Mouse (Mus musculus) mouse embryonic stem cell (cell line): ENCODE data around the gene Gm35549.

ENCODE experiments used
- in situ Hi-C, 2 experiments: fragments of 300-500 bp; cut with MboI; formaldehyde crosslinking; loops; 1 replicate in 1 of 2; 3 replicates in 1 of 2; pipeline ENCODE4 v1.14.3; 2019 to 2020; ENCODE audit warnings: low sequenced_read_pairs in 2 of 2, low pct_unique_long_range_greater_than_20kb in 1 of 2, mixed read lengths in 1 of 2; ENCODE audit not compliant: unreplicated experiment in 1 of 2

Gm35549 gene

DNA sequence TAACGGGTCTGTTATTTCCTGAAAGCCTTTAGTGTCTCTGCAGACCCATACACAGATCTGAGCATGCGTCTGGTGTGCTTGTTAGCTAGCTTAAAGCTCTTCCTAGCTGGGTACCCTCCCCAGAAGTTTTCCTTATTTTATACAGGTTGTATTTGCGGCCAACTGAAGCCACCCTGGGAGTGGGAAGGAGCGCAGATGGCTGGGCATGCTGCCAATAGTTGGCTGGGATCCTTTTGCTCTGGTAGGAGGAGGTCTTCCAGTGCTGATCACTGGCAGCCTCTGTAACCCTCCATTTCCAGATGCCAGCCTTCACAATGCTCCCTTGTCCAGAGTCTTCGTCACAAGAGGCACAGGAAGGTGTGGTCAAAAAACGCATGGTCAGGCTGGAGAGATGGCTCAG lies 7.0 kb downstream of the Gm35549 start:
- in situ Hi-C loops: no loop called here

DNA sequence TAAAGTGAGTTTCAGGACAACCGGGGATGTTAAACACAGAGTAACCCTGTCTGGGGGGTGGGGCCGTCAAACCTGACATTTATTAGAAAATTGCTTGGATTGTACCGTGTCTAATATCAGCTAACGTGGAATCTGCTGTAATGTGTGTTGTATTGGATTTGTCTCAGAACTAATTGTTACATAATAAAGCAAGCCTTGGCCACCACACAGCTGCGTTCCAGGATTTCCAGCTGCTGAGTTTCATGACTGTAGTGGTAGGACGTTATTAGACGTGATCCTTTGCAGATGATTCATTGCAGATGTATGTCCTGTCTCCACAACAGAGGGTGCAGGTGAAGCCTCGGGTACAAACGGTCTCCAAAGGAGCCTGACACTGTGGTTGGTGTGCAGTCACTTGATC lies 7.7 kb downstream of the Gm35549 start:
- in situ Hi-C loops: no loop called here

DNA sequence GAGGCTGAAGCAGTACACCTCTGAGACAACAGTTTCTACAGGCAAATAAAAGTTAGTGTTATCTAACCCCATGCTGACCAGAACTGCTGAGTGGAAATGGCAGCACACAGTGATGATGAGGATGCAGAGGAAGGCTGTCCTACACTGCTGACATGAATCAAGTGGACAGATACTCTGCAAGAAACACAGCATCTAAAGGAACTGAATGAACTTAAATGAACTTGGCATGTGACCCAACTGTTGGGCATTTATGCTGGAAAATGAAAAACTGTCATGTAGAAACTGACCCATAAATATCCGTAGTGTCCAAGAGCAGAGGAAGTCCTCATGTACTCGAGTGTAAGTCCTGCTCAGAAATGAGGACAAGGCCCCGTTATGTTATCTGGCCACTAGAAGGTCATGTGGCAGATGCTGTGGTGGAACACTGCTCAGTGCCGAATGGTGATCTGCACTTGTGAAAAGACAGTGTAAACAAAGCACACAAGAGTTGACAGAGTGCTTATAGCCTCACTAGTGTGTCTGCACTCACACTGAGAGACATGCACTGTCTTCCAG lies 13.9 kb downstream of the Gm35549 start:
- in situ Hi-C loops: no loop called here

DNA sequence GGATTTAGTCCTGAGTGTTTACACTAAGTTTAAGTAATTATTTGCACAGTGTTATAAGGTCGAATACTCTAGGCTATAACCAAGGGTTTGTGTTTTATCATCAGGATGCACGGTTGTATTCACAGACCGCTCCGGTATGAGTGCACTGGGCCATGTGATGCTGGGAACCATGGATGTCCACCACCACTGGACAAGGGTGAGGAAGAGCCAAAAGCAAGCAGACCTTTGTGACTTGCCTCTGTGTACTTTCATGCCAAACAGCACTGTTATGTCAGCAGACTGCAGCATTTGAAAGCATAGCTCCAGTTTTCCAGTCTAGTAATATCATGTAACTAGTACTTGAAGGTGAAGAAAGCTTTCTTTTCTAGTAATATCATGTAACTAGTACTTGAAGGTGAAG lies 17.1 kb downstream of the Gm35549 start:
- in situ Hi-C loops: no loop called here

DNA sequence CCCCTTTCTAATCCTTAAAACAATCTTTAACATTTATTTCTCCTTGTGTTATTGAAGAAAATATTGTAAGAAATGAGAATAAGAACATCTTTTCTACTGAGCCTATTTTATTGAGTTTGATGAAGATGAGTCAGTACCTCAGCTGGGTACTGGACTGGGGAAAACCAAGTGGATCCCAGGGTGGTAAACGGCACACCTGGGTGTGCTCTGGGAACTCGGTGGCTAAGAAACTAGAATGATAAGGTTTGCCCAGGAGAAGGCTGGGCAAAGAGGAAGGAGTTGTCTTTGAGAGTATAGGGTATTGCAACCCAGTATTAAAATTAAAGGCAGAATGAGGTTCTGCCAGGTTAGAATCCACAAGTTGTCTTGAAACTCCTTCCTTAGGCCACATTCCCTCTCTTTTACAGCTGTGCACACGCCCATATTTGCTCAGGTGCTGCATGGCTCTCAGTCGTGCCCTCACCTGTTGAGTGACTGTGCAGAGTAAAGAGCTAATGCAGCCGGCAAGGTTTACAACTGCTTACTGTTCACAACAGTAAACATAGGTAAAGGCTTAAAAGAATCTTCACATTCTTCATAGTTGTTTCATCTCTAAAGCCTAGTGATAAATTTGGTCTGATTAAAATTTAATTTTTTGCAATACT lies 20.3 kb downstream of the Gm35549 start:
- in situ Hi-C loops: no loop called here

DNA sequence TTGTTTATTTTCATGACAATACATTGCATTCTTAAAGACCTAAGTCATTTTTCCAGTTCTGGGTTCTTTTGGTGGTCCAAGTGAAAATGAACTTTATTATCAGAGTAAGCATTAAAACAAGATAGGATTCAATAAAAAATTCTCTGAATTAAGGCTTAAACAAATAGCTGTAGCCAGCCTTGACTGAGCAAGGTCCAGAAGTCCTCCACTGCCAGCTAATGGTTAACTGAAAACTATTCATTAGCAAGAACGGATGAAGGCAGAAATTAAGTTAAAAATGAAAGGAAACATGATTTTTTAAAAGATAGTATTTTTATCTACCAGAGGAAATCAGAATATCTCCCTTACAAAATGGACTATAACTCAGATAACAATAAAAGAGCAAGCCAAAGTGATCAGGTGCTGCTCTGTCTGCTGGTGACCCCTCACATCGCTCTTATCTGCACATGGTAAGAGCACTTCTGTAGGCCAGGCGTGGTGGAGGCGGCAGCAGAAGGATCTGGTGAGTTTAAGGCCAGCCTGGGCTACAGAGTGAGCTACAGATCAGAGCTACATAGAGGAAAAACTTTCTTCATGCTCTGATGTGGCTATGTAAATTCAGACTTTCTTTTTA lies 28.5 kb downstream of the Gm35549 start:
- in situ Hi-C loops: no loop called here

DNA sequence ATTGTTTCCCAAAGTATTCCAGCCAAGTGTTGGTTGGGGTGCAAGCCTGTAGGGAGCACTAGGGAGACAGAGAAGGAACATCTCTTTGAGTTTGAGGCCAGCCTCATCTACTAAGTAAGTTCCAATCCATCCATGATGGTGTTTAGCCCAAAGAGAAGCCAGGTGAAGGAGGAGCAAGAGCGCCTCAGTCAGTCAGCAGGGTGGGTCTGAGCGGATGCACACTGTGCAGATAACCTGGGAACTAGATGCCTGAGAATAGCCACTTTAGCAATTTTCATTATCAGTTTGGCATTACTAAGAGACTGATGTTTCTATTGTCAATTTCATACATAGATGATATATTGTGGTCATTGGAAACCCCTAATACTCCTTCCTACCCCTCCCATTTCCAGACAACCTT lies 29.1 kb downstream of the Gm35549 start:
- in situ Hi-C loops: no loop called here

DNA sequence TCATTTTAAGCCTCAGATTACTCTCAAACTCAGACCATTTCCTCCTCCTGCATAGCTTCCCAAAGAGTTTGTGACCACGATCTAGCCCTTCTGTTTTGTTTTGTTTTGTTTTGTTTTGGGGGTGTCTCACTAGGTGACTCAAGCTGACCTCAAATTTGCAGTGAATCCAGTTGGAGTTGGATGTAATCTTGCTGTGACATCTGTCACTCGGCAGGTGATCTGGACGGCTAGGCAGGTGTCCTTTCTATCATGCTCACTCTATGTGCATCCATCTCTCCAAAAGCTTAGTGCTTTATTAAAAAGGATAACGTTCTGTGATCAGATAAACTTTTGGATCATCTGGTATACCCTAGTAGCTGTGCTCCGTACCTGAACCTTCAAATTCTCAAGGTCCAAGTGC lies 31.4 kb downstream of the Gm35549 start:
- in situ Hi-C loops: no loop called here

DNA sequence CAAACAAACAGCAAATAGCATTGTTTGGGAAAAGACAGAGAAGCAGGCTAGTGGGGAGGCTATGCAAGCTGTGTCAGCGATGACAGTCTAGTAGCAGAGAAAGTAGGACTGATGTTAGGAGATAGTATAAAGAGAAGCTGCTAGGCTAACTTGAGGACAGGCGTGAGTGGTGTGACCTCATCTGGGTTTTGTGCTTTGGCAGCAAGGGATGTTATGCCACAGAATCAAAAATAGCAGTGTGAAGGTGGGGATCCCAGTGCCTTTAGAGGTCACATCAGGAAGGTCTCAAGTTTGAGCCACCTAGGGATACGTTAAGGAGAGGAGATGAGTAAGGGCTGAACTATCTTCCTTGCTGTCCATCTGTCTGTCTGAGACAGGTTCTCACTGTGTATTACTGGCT lies 33.6 kb downstream of the Gm35549 start:
- in situ Hi-C loops: no loop called here

DNA sequence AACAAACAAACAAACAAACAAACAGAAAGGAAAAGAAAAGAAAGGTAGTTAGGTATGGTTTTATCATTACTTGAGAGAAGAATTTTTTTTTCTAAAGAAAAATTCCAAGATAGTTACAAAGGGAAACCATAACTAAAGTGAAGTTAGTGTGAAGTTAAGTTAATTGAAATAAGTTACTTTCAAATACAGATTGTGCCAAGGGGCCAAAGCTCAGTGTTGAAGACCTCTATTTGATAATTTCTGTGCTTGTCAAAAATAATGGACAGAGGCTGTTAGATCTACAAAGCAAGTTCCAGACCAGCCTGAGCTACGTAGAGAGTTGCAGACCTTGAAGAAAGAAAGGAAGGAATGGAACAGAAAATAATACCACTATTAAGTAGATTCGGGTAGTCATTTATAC lies 36.6 kb downstream of the Gm35549 start:
- in situ Hi-C loops: no loop called here

DNA sequence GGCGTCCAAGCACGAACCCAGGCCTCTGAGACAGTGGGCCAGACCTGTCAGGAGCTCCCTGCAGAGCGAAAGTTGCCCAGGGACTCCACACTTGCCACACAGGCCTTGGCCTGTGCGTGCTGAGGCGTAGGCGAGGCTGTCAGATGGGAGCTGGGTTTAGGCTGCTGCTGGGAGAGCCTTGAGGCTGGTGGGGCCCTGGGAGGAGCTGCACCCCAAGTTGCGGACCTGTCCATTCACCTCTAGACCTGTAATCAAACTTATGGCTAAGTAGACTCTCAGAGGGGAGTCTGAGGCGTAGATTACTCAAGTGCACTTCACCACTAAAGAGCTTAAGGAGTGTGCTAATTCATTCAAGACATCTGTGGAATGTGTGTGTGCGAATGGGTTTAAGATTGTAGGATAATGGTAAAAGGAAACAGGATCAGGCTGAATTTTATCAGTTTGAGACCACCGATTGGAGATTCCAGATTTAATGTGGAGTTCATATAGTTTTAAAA lies 37.9 kb downstream of the Gm35549 start:
- in situ Hi-C loops: no loop called here

DNA sequence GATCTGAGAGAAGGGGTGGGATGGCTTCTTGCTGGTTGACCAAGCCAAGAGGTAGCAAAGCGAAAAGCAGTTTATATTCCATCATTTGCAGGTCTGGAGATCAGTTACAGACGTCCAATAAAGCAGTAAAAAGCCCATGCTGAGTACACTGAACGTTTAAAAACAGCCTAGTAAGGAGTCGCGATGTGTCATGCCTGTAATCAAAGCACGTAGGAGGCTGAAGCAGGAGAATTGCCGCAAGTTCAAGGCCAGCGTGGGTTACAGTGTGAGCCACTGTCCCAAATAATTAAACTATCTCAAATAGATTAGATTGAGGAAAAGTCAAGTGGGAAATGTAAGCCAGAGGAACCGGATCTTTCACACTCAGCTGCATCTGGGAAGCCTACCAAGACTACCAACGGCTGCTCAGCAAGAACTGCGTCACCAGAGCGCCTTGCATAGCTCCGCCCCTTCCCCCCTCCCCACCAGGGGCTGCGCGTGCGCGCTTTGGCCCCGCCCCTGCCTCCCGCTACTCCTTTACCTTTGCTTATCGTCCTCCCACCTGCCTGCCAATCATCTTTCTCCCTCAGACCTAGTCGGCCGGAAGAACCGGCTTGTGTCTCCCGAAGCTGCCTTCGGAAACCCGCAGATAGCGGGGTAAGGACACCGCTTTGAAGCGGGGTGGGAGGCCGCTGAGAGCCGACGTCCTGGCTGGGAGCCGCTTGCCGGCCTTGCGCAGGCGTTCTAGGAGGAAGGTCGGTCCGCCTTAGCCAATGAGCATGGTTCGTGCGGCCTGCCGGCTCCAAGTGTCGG lies 38.6 kb downstream of the Gm35549 start, which contains the start of gene Tcaim:
TSS of gene Tcaim (plus strand) at position 487 of the 792 bp plus-strand sequence.
- in situ Hi-C loops: no loop called here

DNA sequence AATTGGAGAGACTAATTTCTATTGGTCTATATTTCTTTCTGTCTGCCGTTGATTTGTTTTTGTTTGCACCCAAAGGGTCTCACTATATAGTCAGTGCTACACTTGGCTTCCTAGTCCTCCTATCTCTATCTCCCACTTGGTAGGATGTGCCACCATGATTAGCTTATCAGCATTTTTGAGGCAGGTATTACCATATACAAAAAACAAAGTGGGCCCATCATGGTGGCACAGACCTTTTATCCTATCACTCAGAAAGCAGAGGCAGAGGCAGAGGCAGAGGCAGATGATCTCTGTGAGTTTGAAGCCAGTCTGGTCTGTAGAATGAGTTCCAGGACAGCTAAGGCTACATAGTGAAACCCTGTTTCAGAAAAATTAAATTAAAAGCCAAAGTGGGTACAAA lies 57.3 kb downstream of the Gm35549 start:
- in situ Hi-C loops: no loop called here

DNA sequence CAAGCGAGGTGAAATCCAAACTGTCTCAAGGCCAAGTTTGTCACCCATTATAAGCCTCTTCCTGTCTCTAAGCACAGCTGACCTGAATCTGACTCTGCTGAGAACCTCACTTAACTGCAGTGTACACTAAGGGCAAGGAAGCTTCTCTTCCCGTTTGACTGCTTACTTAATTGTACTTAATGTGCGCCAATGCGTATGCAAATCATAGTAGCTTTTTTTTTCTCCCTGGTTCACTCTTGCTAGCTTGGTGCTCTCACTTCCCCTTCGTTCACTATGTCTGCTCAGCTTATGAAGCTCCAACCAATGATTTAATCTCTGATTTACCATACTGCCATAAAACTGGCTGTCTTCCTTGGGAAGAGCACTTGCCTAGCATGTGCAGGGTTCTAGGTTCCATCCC lies 58.6 kb downstream of the Gm35549 start:
- in situ Hi-C loops: no loop called here
